Mouse (Mus musculus) heart, embryonic 15.5 days (tissue): ENCODE data around the gene Tmod3. TPM values are rescaled to one million over a fixed set of nuclear protein-coding genes. Genes with fewer than 3 reads are reported as not detected.

ENCODE experiments used
- ATAC-seq: fragments of 200-750 bp; cut with Nextera tagmentation; replicated peaks from 2 replicates; pipeline ENCODE4 v1.8.0; 2017; ENCODE audit warnings: low read depth, moderate TSS enrichment; ENCODE audit not compliant: insufficient number of reproducible peaks, insufficient read depth, low FRiP score
- H3K27ac ChIP-seq: fragments of 300-500 bp; sonication (generic); 2 replicates; pipeline ENCODE4 v1.5.1; 2015; ENCODE audit warnings: mild to moderate bottlenecking, inconsistent platforms
- H3K27me3 ChIP-seq: fragments of 300-500 bp; sonication (generic); 2 replicates; pipeline ENCODE4 v1.6.1; 2015; ENCODE audit warnings: inconsistent platforms
- H3K36me3 ChIP-seq: fragments of 300-500 bp; sonication (generic); 2 replicates; pipeline ENCODE4 v1.6.1; 2015; ENCODE audit warnings: mild to moderate bottlenecking, inconsistent platforms
- H3K4me1 ChIP-seq: fragments of 300-500 bp; sonication (generic); replicated peaks from 2 replicates; pipeline ENCODE4 v1.6.1; 2015; ENCODE audit warnings: inconsistent platforms
- H3K4me2 ChIP-seq: fragments of 300-500 bp; sonication (generic); 2 replicates; pipeline ENCODE4 v1.6.1; 2015; ENCODE audit warnings: inconsistent platforms, mild to moderate bottlenecking, moderate library complexity
- H3K4me3 ChIP-seq: fragments of 300-500 bp; sonication (generic); 2 replicates; pipeline ENCODE4 v1.5.1; 2015; ENCODE audit warnings: mild to moderate bottlenecking, inconsistent platforms
- H3K9ac ChIP-seq: fragments of 300-500 bp; sonication (generic); 2 replicates; pipeline ENCODE4 v1.6.1; 2015; ENCODE audit warnings: mild to moderate bottlenecking, inconsistent platforms
- H3K9me3 ChIP-seq: fragments of 300-500 bp; sonication (generic); replicated peaks from 2 replicates; pipeline ENCODE4 v1.6.1; 2016; ENCODE audit warnings: inconsistent platforms
- WGBS: fragments of 180-500 bp; shearing (Covaris S2); methylation state at CpG from one replicate; pipeline ENCODE4 v1.1.7; 2015; ENCODE audit warnings: mixed read lengths; 5-methylcytosine and 5-hydroxymethylcytosine counted together
- polyA plus RNA-seq: library from polyadenylated mRNA; unstranded; fragments of >200 nt; fragmentation: Nextera tagmentation; extraction: Ambion mirVana; gene quantifications from 2 replicates; pipeline ENCODE4 v1.2.1, GENCODE M21; 2015

The Tmod3 gene
- 73.7 and 85.0 TPM in 2 replicates for polyA plus RNA-seq

DNA sequence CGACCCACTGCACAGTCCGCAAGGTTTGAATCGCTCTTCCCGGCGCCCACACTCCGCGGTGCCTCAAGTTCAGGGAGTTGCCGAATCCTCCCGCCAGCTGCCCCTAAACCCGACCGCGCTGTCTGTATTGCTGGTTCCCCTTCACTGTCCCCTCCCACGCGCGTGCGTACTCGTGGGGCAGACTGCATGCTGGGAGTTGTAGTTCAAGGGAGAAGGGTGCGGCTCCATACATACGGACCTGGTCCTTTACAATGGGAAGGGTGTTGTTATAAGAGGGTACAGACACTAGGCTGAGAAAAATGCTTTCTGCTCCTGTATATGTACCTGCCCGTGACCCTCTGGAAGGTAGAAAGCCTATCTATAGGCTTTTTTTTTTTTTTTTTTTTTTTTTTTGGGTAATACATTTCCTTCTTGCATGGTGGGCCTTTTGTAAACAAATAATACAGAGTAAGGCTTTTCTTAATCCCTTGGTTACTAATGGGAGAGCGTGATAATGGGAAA is at the start of gene Tmod3:
Gene Tmod3, minus strand, starts transcription at position 146 of the 501 bp plus-strand sequence.
- peak within 1 kb of the TSS; percentile 96 for H3K9ac ChIP-seq
- peak within 1 kb of the TSS; percentile 95 for H3K4me3 ChIP-seq
- peaks cover 12% of the 10 kb centered on the region for H3K4me1 ChIP-seq
- H3K4me2 ChIP-seq, result peak within 1 kb of the TSS; percentile 78
- H3K27me3 ChIP-seq, result no peaks in the 10 kb centered on the region
- peak within 1 kb of the TSS; percentile 93 for H3K27ac ChIP-seq
- no peaks in the 10 kb centered on the region for H3K36me3 ChIP-seq
- ATAC-seq, result peak; percentile 95
- 3% methylated on average over 21 of the region's 21 CpGs for WGBS
- H3K9me3 ChIP-seq, result no peaks in the 10 kb centered on the region

DNA sequence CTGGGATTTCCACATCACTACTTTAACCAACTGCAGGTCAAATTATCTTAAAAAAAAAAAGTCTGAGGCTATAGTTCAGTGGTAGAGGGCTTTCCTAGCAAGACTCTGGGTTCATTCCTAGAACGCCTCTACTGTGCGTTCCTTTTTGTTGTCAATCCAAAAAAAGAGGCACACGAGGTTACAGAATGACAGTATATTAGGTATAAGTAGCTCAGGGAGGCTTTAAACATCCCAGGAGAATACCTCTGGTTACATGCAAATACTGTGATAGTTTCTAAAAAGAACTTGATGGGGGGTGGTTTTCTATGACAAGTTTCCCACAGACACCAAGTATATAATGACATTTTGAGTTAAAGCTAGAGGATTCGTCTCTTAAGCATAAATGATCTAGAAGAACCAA is 48.0 kb upstream of the Tmod3 start:
- WGBS, result 90% methylated on average over 4 of the region's 4 CpGs

DNA sequence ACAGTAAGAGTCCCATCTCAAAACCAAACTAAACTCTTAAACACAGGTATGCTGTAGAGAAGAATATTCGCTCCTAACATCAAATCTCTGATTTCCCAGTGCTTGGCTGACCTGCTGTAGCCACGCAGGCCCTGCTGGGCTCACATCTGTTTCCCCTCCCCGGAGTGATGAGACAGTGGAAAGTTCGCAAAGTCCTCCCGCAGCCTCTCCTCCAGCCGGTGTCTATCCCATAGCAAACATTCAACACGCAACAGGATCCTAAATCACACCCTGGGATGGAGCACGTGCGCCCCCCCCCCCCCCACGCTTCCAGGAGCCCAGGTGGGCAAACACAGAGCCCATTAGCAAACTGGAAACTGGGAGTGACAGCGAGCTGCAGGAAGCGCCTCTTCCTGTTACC is 42.1 kb upstream of the Tmod3 start:
- H3K4me1 ChIP-seq, result peaks cover 16% of the 10 kb centered on the region
- H3K4me2 ChIP-seq, result 0 out of 2 replicates have a peak overlapping the region, but pooled peaks have one; percentile 20
- no peaks in the 10 kb centered on the region for H3K36me3 ChIP-seq
- H3K9ac ChIP-seq, result no peak overlapping the region
- no peak overlapping the region for H3K4me3 ChIP-seq
- H3K27me3 ChIP-seq, result no peaks in the 10 kb centered on the region
- WGBS, result 32% methylated on average over 12 of the region's 12 CpGs
- no peak overlapping the region for H3K27ac ChIP-seq
- ATAC-seq, result 0 out of 2 replicates have a peak, but pooled peaks have one; percentile 47
- H3K9me3 ChIP-seq, result no peaks in the 10 kb centered on the region

More for the DNA sequence above, 48.0 kb upstream of the Tmod3 start:
- ATAC-seq, result no peak
- Histone ChIP-seq H3K9ac (no peak overlapping the region), H3K4me3 (no peak overlapping the region), H3K27ac (no peak overlapping the region), H3K4me2 (no peak overlapping the region), H3K36me3 (no peaks in the 10 kb centered on the region), H3K9me3 (no peaks in the 10 kb centered on the region), H3K4me1 (no peaks in the 10 kb centered on the region; the same call in 1 of the 2 replicates), H3K27me3 (peaks cover 16% of the 10 kb centered on the region; the same call in 1 of the 2 replicates)

DNA sequence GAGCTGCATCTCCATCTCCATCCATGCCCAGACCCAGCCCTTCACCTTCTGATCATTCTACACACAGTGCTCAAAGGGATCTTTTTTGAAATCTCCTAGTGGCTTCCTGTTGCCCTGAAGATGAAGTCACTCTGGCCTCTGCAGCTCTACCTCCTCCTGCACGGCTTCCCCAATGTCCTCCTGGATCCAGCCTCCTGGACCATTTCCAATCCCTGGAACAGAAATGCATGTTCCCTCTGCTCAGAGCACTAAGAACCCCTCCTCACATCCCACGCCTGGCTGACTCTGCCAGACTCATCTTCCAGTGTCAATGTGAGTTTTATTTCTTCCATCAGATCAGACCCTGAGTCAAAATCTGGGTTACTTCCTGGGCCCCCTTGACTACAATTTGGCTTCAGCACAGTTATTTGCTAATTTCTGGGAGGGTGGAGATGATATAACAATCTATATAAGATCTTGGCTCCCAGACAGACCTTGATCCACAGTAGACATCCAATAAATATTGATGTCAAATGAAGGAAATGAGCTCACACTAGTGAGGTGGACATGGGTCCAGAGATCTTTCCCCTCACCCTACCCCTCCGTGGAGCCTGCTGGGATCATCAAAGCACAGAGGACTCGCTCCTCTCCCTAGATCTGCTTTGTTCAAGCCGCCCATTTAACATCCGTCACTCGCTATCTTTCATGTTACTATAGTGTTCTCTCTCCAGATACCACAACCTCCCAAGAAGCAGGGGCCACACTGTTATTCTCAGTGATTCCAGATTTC is 40.9 kb upstream of the Tmod3 start:
- peaks cover 16% of the 10 kb centered on the region for H3K4me1 ChIP-seq
- no peaks in the 10 kb centered on the region for H3K36me3 ChIP-seq
- no peak overlapping the region for H3K4me2 ChIP-seq
- ATAC-seq, result no peak
- H3K27ac ChIP-seq, result no peak overlapping the region
- no peaks in the 10 kb centered on the region for H3K27me3 ChIP-seq
- H3K4me3 ChIP-seq, result no peak overlapping the region
- 62% methylated on average over 7 of the region's 7 CpGs for WGBS
- H3K9ac ChIP-seq, result no peak overlapping the region
- no peaks in the 10 kb centered on the region for H3K9me3 ChIP-seq

DNA sequence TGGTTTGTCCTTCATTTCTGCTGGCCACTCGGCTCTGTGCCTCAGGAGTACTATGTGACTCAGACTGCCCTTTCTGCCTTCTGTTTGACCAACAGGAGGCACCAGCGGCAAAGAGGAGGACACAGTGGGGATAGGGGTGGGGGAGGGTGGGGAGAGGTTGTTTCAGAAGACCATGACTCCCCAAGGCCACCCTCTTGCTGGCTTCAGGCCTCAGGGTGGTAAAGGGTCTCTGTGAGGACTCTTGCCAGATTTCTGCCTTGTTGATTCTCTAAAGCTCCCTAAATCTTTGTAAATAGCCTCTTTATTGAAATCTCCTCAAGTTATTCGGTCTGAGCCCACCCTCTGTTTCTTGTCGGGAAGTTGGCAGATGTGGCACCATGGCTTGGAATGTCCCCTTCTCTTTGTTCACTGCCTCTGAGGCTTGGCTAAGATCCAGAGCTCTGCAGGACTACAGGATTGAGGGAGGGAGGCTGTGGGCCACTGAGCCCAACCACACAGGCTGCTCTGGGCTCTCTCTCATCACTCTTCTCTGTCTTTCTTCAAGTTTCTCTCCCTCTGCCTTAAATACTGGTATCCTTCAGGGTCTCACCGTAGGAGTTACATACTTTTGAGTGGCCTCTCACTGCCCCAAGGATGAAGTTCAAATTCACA is 39.9 kb upstream of the Tmod3 start:
- H3K9ac ChIP-seq, result no peak overlapping the region
- 30% methylated on average over 5 of the region's 5 CpGs for WGBS
- H3K9me3 ChIP-seq, result no peaks in the 10 kb centered on the region
- no peak overlapping the region for H3K27ac ChIP-seq
- H3K4me2 ChIP-seq, result no peak overlapping the region
- H3K4me1 ChIP-seq, result peaks cover 16% of the 10 kb centered on the region
- no peaks in the 10 kb centered on the region for H3K27me3 ChIP-seq
- H3K36me3 ChIP-seq, result no peaks in the 10 kb centered on the region
- ATAC-seq, result no peak
- H3K4me3 ChIP-seq, result no peak overlapping the region

DNA sequence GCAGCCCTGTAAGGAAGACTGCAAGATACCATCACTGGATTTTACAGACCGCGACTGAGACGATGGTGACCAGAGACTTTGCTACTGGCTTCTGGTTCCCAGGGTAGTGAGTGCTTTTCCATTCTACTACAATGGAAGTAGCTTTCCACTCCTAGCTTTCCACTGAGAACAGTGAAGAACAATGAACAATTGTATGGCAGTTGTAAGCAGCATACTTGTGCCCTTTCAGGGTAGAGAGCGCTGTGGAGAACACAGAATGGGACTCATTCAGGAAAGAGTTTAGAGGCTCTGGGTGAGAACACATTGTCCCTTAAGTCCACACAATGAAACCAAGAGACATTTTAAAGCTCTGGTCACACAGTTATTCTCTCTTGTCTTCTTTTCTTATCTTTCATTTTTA is 38.1 kb upstream of the Tmod3 start:
- Histone ChIP-seq H3K9me3 (no peaks in the 10 kb centered on the region), H3K4me1 (peaks cover 16% of the 10 kb centered on the region), H3K4me3 (no peak overlapping the region), H3K4me2 (no peak overlapping the region), H3K36me3 (no peaks in the 10 kb centered on the region), H3K27me3 (no peaks in the 10 kb centered on the region), H3K27ac (no peak overlapping the region), H3K9ac (no peak overlapping the region)
- no peak for ATAC-seq
- WGBS, result 71% methylated on average over 4 of the region's 4 CpGs

DNA sequence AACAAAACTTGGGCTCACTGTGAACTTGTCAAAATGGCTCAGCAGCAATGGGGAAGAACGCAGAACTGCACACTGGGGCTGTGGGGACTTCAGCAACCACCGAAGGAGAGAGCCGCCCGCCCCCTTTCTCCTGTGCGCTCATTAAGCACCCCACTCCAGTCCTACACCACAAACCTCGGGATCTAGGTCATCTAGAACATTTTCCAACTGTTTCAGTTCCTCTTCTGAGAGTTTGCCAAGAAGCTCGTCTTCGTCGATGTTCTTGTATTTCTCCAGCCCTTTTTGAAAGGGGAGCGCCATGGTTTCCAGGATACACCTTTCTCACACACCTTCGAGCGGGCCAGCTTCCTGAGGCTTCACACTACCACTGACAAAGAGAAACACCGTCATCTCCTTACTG is 37.6 kb upstream of the Tmod3 start:
- ATAC-seq, result no peak
- H3K9me3 ChIP-seq, result no peaks in the 10 kb centered on the region
- H3K27ac ChIP-seq, result no peak overlapping the region
- H3K4me3 ChIP-seq, result no peak overlapping the region
- peaks cover 16% of the 10 kb centered on the region for H3K4me1 ChIP-seq
- WGBS, result 83% methylated on average over 13 of the region's 13 CpGs
- no peak overlapping the region for H3K9ac ChIP-seq
- no peak overlapping the region for H3K4me2 ChIP-seq
- no peaks in the 10 kb centered on the region for H3K27me3 ChIP-seq
- H3K36me3 ChIP-seq, result no peaks in the 10 kb centered on the region

DNA sequence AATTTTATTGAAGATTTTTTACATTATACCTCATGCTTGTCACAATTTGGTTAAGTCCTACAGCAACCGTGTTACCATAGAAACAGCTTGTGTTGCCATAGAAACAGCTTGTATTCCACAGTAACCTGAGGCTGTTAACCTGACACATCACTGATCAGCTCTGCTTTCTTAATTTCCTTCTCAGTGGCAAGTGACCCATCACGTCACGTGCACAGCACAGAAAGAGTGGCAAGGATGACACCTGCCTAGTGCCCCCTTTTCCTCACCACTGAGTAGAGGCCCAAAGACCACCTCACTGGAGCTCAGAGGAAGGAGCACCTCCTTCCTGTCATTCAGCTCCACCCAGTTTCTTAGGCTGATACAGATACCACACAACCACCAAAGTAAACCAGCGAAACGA is 34.0 kb upstream of the Tmod3 start:
- Histone ChIP-seq H3K27ac (no peak overlapping the region), H3K4me1 (no peaks in the 10 kb centered on the region), H3K9ac (no peak overlapping the region), H3K4me2 (no peak overlapping the region), H3K9me3 (no peaks in the 10 kb centered on the region), H3K4me3 (no peak overlapping the region), H3K27me3 (no peaks in the 10 kb centered on the region), H3K36me3 (no peaks in the 10 kb centered on the region)
- WGBS, result 79% methylated on average over 5 of the region's 5 CpGs
- ATAC-seq, result no peak

DNA sequence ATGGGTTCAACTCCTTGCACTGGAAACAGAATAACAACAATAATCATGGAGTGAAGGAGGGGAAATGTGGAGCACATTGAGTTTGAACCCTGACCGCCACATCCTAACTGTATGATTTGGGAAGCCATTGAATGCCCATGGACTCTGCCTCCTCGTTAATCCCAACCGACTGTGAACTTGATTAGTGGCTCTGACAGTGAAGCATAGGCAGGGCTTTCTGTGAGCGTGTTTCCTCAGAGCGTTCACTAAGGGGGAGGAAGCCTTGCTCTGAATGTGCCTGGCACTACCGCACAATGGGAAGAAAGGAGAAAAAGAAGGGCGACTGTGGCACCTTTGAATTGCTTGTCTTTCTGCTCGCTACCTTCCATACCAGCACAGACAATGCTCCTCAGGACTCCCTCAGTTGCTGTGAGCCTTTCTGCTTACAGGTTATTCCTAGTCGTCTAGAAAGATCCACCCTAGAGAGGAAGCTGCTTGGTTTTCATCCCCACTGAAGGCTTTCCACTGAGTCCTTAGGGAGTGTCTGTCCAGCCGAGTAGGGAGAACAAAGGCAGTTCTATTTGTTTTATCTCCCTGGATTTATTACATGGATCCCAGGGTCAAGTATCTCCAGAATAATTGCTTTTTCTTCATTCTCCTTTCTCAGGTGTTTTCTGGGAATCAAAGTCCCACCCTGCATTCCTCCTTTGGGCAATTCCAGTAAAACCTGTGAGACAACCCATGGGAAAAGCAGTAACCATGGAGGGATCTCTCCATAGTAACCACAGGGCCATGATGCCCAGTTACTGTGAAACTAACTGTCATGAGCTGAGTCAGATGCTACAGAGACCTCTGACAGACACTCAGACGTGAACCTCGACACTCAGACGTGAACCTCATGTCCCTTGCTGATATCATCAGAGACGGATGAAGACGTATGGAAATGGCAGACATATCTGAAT is 30.7 kb upstream of the Tmod3 start:
- Histone ChIP-seq H3K4me3 (no peak overlapping the region), H3K9ac (no peak overlapping the region), H3K9me3 (no peaks in the 10 kb centered on the region), H3K4me1 (no peaks in the 10 kb centered on the region), H3K4me2 (no peak overlapping the region), H3K27me3 (no peaks in the 10 kb centered on the region), H3K36me3 (no peaks in the 10 kb centered on the region), H3K27ac (no peak overlapping the region)
- 77% methylated on average over 15 of the region's 15 CpGs for WGBS
- ATAC-seq, result no peak

DNA sequence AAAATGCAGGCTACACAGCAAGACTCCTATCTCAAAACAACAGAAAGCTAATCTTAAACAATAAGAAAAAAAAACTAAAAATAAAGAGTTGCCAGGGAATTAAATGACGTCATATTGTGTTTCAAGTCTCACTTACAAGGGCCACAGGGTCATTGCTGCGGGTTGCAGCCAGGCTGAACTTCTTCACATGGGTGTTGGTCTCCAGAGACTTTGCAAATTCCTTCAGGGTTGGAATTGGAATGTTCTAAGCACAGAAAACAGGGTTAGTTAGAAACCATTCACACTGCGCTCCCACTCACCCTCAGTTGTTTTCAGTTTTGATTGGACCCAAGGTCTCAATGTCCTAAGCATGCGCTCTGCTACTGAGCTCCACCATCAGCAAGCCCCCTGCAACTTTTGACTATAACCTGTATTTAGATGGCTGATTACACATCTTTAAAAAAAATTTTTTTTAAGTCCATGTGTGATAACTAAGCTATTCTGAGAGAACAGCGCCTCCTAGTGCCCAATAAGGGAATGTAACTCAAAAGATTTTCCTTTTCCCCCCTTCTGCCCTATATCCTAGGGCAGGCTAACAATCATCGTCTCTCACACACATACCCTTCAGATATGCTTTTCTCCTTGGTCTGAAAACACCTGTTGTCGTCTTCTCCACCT is 22.4 kb upstream of the Tmod3 start:
- Histone ChIP-seq H3K36me3 (no peaks in the 10 kb centered on the region), H3K27ac (no peak overlapping the region), H3K4me1 (0 out of 2 replicates have a peak, but pooled peaks cover 2% of the 10 kb centered on the region), H3K9me3 (no peaks in the 10 kb centered on the region), H3K4me3 (no peak overlapping the region), H3K27me3 (no peaks in the 10 kb centered on the region), H3K4me2 (no peak overlapping the region), H3K9ac (no peak overlapping the region)
- 45% methylated on average over 7 of the region's 7 CpGs for WGBS
- ATAC-seq, result no peak
